Mouse (Mus musculus) heart, adult 2 months (tissue): Measurements from ENCODE around the gene Smc6. TPM values are rescaled to one million over a fixed set of nuclear protein-coding genes. Genes with fewer than 3 reads are reported as not detected.
A peak's percentile ranks its signal among the peaks of the same experiment; 100 is the strongest.

Experiments used
- DNase-seq, 2 experiments: peaks; one replicate each; pipeline ENCODE4 v3.0.0; 2021
- H3K27ac ChIP-seq: fragments of 200-600 bp; 2 replicates; pipeline ENCODE4 v1.8.1; 2022
- H3K27me3 ChIP-seq: fragments of 200-500 bp; 2 replicates; pipeline ENCODE4 v1.6.1; 2012; ENCODE audit warnings: mild to moderate bottlenecking, low read length, inconsistent platforms, mixed read lengths; ENCODE audit not compliant: control insufficient read depth, insufficient read depth
- H3K36me3 ChIP-seq: fragments of 200-500 bp; 2 replicates; pipeline ENCODE4 v1.6.1; 2012; ENCODE audit warnings: low read length, inconsistent platforms; ENCODE audit not compliant: control insufficient read depth, insufficient read depth
- H3K4me1 ChIP-seq: fragments of 200-500 bp; 2 replicates; pipeline ENCODE4 v1.6.1; 2011; ENCODE audit warnings: low read length; ENCODE audit not compliant: control insufficient read depth, insufficient read depth
- H3K4me3 ChIP-seq: fragments of 200-600 bp; 2 replicates; pipeline ENCODE4 v1.8.1; 2022
- H3K79me2 ChIP-seq: fragments of 200-500 bp; replicated peaks from 2 replicates; pipeline ENCODE4 v1.6.1; 2012; ENCODE audit warnings: mild to moderate bottlenecking, inconsistent platforms, low read length, moderate library complexity, mixed read lengths; ENCODE audit not compliant: control insufficient read depth, insufficient read depth
- H3K9ac ChIP-seq: fragments of 200-500 bp; 2 replicates; pipeline ENCODE4 v1.6.1; 2012; ENCODE audit warnings: low read depth, mild to moderate bottlenecking, control low read depth, inconsistent platforms, low read length, mixed read lengths
- CTCF ChIP-seq: fragments of 200-600 bp; IDR thresholded peaks from 2 replicates; pipeline ENCODE4 v1.8.1; 2022; ENCODE audit warnings: antibody characterized with exemption, mild to moderate bottlenecking, moderate library complexity
- EP300 ChIP-seq: fragments of 200-500 bp; IDR thresholded peaks from 2 replicates; pipeline ENCODE4 v1.6.1; 2011; ENCODE audit warnings: low read depth, low read length, control low read depth; ENCODE audit not compliant: insufficient read depth
- POLR2A ChIP-seq: fragments of 200-500 bp; IDR thresholded peaks from 2 replicates; pipeline ENCODE4 v1.6.1; 2011; ENCODE audit warnings: mild to moderate bottlenecking, low read depth, low read length, control low read depth; ENCODE audit not compliant: insufficient read depth
- WGBS: fragments of 180-500 bp; shearing (Covaris S2); methylation state at CpG from one replicate; pipeline ENCODE4 v1.1.7; 2018; 5-methylcytosine and 5-hydroxymethylcytosine counted together
- intact Hi-C: fragments of 180-260 bp; cut with DNase I; formaldehyde crosslinking; loops from one replicate; pipeline ENCODE4 v1.15.1; 2025
- polyA plus RNA-seq: library from polyadenylated mRNA; depleted of rRNA; stranded (reverse); fragments of >200 nt; gene quantifications from 2 replicates; pipeline ENCODE4 v1.2.3, GENCODE M21; 2012
- total RNA-seq, 2 experiments: library from RNA; stranded (reverse); gene quantifications; 2 replicates each; pipeline ENCODE4 v1.2.3; 2021

The Smc6 gene
- total and polyA plus RNA-seq, 3 experiments: 9.3 to 48.3 (median 46.0) TPM

GRCm38 (mm10) chr12:11247460-11247859 lies 18.2 kb upstream of the Smc6 start:
- no peak overlapping the region for H3K4me3 ChIP-seq
- H3K36me3 ChIP-seq: no peaks in the 10 kb centered on the region
- intact Hi-C loops: no loop called here

DNA sequence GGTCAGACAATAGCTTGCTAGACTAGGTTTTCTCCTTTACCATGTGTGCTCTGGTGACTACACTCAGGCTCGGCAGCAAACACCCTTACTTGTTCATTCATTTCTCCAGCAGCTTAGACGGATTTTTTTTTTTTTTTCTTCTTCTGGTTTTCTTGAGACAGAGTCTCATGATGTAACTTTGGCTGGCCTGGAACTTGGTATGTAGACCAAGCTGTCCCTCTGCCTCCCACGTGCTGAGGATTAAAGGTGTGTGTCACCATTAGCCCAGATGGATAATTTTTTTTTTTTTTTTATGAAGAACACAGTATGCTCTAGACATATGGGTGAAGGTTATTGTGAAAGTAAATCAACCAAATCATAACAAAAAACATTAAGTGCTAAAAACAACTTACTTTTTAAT lies 15.4 kb upstream of the Smc6 start:
- no peaks in the 10 kb centered on the region for H3K4me1 ChIP-seq
- whole genome bisulfite sequencing: 82% methylated on average over 3 of the region's 3 CpGs
- intact Hi-C loops: no loop called here
- no peaks in the 10 kb centered on the region for H3K36me3 ChIP-seq
- H3K9ac ChIP-seq: no peak overlapping the region
- no peaks in the 10 kb centered on the region for H3K27me3 ChIP-seq
- DNase-seq: no peak
- TF ChIP-seq EP300: no peak
- no peak for TF ChIP-seq CTCF
- TF ChIP-seq POLR2A: no peak
- H3K79me2 ChIP-seq: no peaks in the 10 kb centered on the region
- no peak overlapping the region for H3K4me3 ChIP-seq
- no peak overlapping the region for H3K27ac ChIP-seq

More at GRCm38 (mm10) chr12:11247460-11247859, 18.2 kb upstream of the Smc6 start:
- WGBS: 100% methylated on average over 1 of the region's 1 CpGs
- no peak overlapping the region for H3K27ac ChIP-seq
- H3K4me1 ChIP-seq: no peaks in the 10 kb centered on the region
- H3K27me3 ChIP-seq: no peaks in the 10 kb centered on the region
- no peak overlapping the region for H3K9ac ChIP-seq
- TF ChIP-seq EP300: no peak
- TF ChIP-seq POLR2A: no peak
- TF ChIP-seq CTCF: no peak
- no peaks in the 10 kb centered on the region for H3K79me2 ChIP-seq
- DNase-seq: no peak

DNA sequence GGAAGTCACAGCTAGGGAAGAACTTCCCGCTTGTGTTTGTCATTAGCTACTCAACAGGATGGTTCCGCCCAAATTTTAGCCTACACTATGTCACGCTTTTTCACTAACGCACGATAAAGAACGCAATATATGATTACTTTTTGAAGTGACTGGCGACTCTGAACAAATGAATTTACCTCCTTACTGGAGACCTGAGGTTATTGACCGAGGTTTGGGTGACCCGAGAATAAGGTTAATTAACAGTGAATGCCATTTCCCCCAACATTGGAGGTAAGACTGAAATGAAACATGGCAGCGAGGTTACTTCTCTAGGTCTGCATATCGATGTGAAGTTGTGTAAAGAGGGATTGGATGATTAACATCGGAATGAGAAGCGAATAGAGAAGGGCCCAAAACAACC lies 791 bp upstream of the Smc6 start:
- peaks cover 17% of the 10 kb centered on the region for H3K36me3 ChIP-seq
- DNase-seq: no peak
- no peak overlapping the region for H3K27ac ChIP-seq
- intact Hi-C loops: no loop called here
- peaks cover 6% of the 10 kb centered on the region for H3K4me1 ChIP-seq
- H3K27me3 ChIP-seq: no peaks in the 10 kb centered on the region
- 2% methylated on average over 13 of the region's 13 CpGs for WGBS
- no peak for TF ChIP-seq CTCF
- no peak for TF ChIP-seq EP300
- TF ChIP-seq POLR2A: no peak
- H3K9ac ChIP-seq: no peak overlapping the region
- no peak overlapping the region; the same call in 1 of the 2 replicates for H3K4me3 ChIP-seq
- peaks cover 2% of the 10 kb centered on the region for H3K79me2 ChIP-seq

GRCm38 (mm10) chr12:11266282-11266985 lies 748 bp downstream of the Smc6 start:
- Histone ChIP-seq H3K27ac (peak overlapping the region; percentile 97), H3K36me3 (peaks cover 23% of the 10 kb centered on the region), H3K9ac (peak overlapping the region; percentile 99), H3K27me3 (no peaks in the 10 kb centered on the region), H3K4me3 (peak overlapping the region; percentile 78), H3K4me1 (peaks cover 6% of the 10 kb centered on the region), H3K79me2 (peaks cover 2% of the 10 kb centered on the region)
- no peak for DNase-seq
- WGBS: under 1% methylated on average over 51 of the region's 51 CpGs
- intact Hi-C loops: loop anchor here (1.0 kb wide), 1 partner anchor 62 kb away; no protein-coding TSS in a partner anchor
- no peak for TF ChIP-seq EP300
- TF ChIP-seq POLR2A: no peak
- no peak for TF ChIP-seq CTCF

GRCm38 (mm10) chr12:11267030-11267429 lies 1.3 kb downstream of the Smc6 start:
- intact Hi-C loops: no loop called here
- no peak for TF ChIP-seq EP300
- no peak for TF ChIP-seq CTCF
- TF ChIP-seq POLR2A: no peak
- WGBS: 7% methylated on average over 4 of the region's 4 CpGs
- peak in 1 of 2 experiments; percentile 3 for DNase-seq
- no peaks in the 10 kb centered on the region for H3K27me3 ChIP-seq
- peaks cover 23% of the 10 kb centered on the region for H3K36me3 ChIP-seq
- peak overlapping the region; percentile 78 for H3K4me3 ChIP-seq
- H3K79me2 ChIP-seq: peaks cover 2% of the 10 kb centered on the region
- peak overlapping the region; percentile 99 for H3K9ac ChIP-seq
- peaks cover 6% of the 10 kb centered on the region for H3K4me1 ChIP-seq
- peak overlapping the region; percentile 97 for H3K27ac ChIP-seq

- peaks cover 4% of the 10 kb centered on the region for H3K4me1 ChIP-seq
- peaks cover 3% of the 10 kb centered on the region for H3K79me2 ChIP-seq
- WGBS: 96% methylated on average over 4 of the region's 4 CpGs
- intact Hi-C loops: no loop called here
- no peak for DNase-seq
- H3K27me3 ChIP-seq: no peaks in the 10 kb centered on the region
- TF ChIP-seq CTCF (no peak), EP300 (no peak), POLR2A (no peak)
- no peak overlapping the region for H3K27ac ChIP-seq
- H3K36me3 ChIP-seq: peaks cover 27% of the 10 kb centered on the region
- no peak overlapping the region for H3K4me3 ChIP-seq
- H3K9ac ChIP-seq: no peak overlapping the region
Observed at GRCm38 (mm10) chr12:11272568-11272967, 6.9 kb downstream of the Smc6 start.
